Mouse (Mus musculus): ENCODE results near the gene Rbm44. TPM values are rescaled to one million over a fixed set of nuclear protein-coding genes. Genes with fewer than 3 reads are reported as not detected.

Rbm44 gene
- total and polyA plus RNA-seq, 2 experiments, result 0.09 TPM; not detected in 1

DNA sequence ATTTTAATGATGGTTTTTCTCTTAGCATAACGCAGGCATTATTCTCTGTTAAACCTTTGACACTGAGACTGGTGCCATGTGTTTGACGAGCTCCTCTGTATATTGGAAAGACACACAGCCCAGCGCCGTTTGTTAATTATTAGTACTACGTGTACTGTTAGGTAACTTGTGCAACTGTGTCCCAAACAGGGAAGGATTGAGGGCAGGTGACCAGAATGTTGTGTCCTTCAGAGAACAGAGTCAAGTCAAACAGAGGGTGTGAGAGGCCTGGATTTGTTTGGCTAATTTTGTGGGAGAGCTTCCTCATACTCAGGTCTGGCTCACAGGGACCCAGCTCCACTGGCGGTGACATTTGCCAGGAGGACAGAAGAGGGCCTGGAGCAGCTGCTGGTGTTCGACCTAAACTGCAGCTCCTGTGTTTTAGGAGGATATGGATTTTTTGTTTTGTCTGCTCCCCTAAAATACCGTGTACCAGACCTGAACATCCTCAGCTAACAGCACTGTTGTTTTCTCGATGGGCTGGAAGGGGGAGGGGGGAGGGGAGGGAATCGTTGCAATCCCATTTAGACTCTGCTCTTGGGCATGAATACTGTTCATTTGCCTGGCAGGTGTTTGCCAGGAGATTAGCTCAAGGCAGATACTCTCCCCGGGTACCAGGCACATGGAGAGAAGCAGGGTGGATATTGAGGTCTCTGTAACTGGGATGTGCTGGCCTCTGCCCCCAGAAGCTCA lies 43.0 kb upstream of the Rbm44 start:
- H3K4me3 ChIP-seq (ENCODE audit: insufficient read depth, low read depth, low read length), result no peak overlapping the region
- TF ChIP-seq CTCF (IDR thresholded peaks at IDR 0.05; ENCODE audit: low read depth, low read length) (no peak), POLR2A (IDR thresholded peaks at IDR 0.05; ENCODE audit: extremely low read depth, insufficient read depth, low read length) (no peak)
- H3K79me2 ChIP-seq (ENCODE audit: control insufficient read depth, insufficient read depth, low read length), result no peaks in the 10 kb centered on the region
- H3K27ac ChIP-seq (replicated peaks; ENCODE audit: insufficient read depth, low read depth, low read length), result peak overlapping the region; percentile 95
- 21% methylated on average over 11 of the region's 11 CpGs for WGBS
- H3K27me3 ChIP-seq (ENCODE audit: control insufficient read depth, insufficient read depth, low read length), result no peaks in the 10 kb centered on the region
- peak overlapping the region; percentile 53 for H3K9ac ChIP-seq (ENCODE audit: low read depth, low read length)
- peaks cover 20% of the 10 kb centered on the region for H3K4me1 ChIP-seq (ENCODE audit: control insufficient read depth, insufficient read depth, low read length)
- DNase-seq (ENCODE audit: extremely low read depth, low read depth, low spot score), result peak; percentile 100
- H3K36me3 ChIP-seq (ENCODE audit: control insufficient read depth, insufficient read depth, low read length), result peaks cover 5% of the 10 kb centered on the region

GRCm38 (mm10) chr1:91103366-91103983 lies 41.4 kb upstream of the Rbm44 start:
- H3K4me1 ChIP-seq (ENCODE audit: control insufficient read depth, insufficient read depth, low read length), result peaks cover 20% of the 10 kb centered on the region
- H3K27ac ChIP-seq (replicated peaks; ENCODE audit: insufficient read depth, low read depth, low read length), result peak overlapping the region; percentile 23
- 57% methylated on average over 15 of the region's 15 CpGs for WGBS
- DNase-seq (ENCODE audit: extremely low read depth, low read depth, low spot score), result peak; percentile 79
- H3K9ac ChIP-seq (ENCODE audit: low read depth, low read length), result no peak overlapping the region
- TF ChIP-seq POLR2A (IDR thresholded peaks at IDR 0.05; ENCODE audit: extremely low read depth, insufficient read depth, low read length), result no peak
- TF ChIP-seq CTCF (IDR thresholded peaks at IDR 0.05; ENCODE audit: low read depth, low read length), result no peak
- no peaks in the 10 kb centered on the region for H3K27me3 ChIP-seq (ENCODE audit: control insufficient read depth, insufficient read depth, low read length)
- H3K36me3 ChIP-seq (ENCODE audit: control insufficient read depth, insufficient read depth, low read length), result peaks cover 16% of the 10 kb centered on the region
- no peak overlapping the region for H3K4me3 ChIP-seq (ENCODE audit: insufficient read depth, low read depth, low read length)
- H3K79me2 ChIP-seq (ENCODE audit: control insufficient read depth, insufficient read depth, low read length), result no peaks in the 10 kb centered on the region

DNA sequence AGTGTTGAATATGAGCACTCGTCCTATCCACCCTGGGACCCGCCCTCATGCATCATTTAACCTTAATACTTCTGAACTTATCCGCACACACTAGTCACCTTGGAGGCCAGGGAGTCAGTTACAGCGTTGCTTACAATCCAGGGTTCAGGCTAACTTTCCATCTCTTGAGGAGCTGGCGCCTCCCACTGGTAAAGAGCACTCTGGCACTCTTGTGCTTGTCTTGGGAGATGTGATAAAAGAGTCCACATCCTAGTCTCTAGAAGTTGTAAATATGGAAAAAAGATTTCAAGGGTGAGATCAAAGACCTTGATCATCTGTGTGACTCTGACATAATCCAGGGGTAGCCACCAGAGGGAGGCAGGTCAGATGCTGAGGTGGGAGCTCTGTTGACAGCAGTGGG lies 37.3 kb upstream of the Rbm44 start:
- Histone ChIP-seq H3K4me3 (ENCODE audit: insufficient read depth, low read depth, low read length) (no peak overlapping the region), H3K36me3 (ENCODE audit: control insufficient read depth, insufficient read depth, low read length) (peaks cover 38% of the 10 kb centered on the region), H3K27ac (replicated peaks; ENCODE audit: insufficient read depth, low read depth, low read length) (no peak overlapping the region), H3K27me3 (ENCODE audit: control insufficient read depth, insufficient read depth, low read length) (no peaks in the 10 kb centered on the region), H3K4me1 (ENCODE audit: control insufficient read depth, insufficient read depth, low read length) (peaks cover 12% of the 10 kb centered on the region), H3K9ac (ENCODE audit: low read depth, low read length) (no peak overlapping the region), H3K79me2 (ENCODE audit: control insufficient read depth, insufficient read depth, low read length) (no peaks in the 10 kb centered on the region)
- peak; percentile 35; the same call in 1 of the 2 replicates for TF ChIP-seq CTCF (IDR thresholded peaks at IDR 0.05; ENCODE audit: low read depth, low read length)
- no peak for TF ChIP-seq POLR2A (IDR thresholded peaks at IDR 0.05; ENCODE audit: extremely low read depth, insufficient read depth, low read length)
- WGBS, result 76% methylated on average over 5 of the region's 5 CpGs
- DNase-seq (ENCODE audit: extremely low read depth, low read depth, low spot score), result no peak

DNA sequence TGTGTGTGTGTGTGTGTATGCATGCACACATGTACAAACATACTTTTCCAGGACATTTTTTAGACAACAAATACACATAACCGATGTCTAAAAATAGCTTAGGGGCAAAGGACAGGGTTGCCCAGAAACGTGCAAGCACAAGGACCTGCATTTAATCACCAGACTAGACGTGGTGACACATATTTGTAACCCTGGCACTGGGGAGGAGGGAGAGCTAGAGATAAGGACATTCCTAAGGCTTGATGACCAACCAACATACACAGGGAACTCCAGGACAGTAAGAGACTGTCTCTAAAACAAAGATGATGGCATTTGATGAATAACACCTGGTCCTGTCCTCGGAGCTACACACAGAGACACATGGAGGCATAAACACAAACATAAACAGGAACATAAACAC lies 35.6 kb upstream of the Rbm44 start:
- DNase-seq (ENCODE audit: extremely low read depth, low read depth, low spot score), result no peak
- TF ChIP-seq CTCF (IDR thresholded peaks at IDR 0.05; ENCODE audit: low read depth, low read length), result no peak
- TF ChIP-seq POLR2A (IDR thresholded peaks at IDR 0.05; ENCODE audit: extremely low read depth, insufficient read depth, low read length), result no peak

GRCm38 (mm10) chr1:91112171-91112570 lies 32.7 kb upstream of the Rbm44 start:
- 95% methylated on average over 14 of the region's 14 CpGs for WGBS
- H3K4me3 ChIP-seq (ENCODE audit: insufficient read depth, low read depth, low read length), result no peak overlapping the region
- TF ChIP-seq CTCF (IDR thresholded peaks at IDR 0.05; ENCODE audit: low read depth, low read length), result no peak
- TF ChIP-seq POLR2A (IDR thresholded peaks at IDR 0.05; ENCODE audit: extremely low read depth, insufficient read depth, low read length), result no peak
- peaks cover 47% of the 10 kb centered on the region for H3K36me3 ChIP-seq (ENCODE audit: control insufficient read depth, insufficient read depth, low read length)
- DNase-seq (ENCODE audit: extremely low read depth, low read depth, low spot score), result peak; percentile 55
- no peak overlapping the region for H3K27ac ChIP-seq (replicated peaks; ENCODE audit: insufficient read depth, low read depth, low read length)
- H3K79me2 ChIP-seq (ENCODE audit: control insufficient read depth, insufficient read depth, low read length), result no peaks in the 10 kb centered on the region
- H3K27me3 ChIP-seq (ENCODE audit: control insufficient read depth, insufficient read depth, low read length), result no peaks in the 10 kb centered on the region
- no peaks in the 10 kb centered on the region for H3K4me1 ChIP-seq (ENCODE audit: control insufficient read depth, insufficient read depth, low read length)
- no peak overlapping the region for H3K9ac ChIP-seq (ENCODE audit: low read depth, low read length)

More for the DNA sequence above, 35.6 kb upstream of the Rbm44 start:
- Histone ChIP-seq H3K4me3 (ENCODE audit: insufficient read depth, low read depth, low read length) (no peak overlapping the region), H3K4me1 (ENCODE audit: control insufficient read depth, insufficient read depth, low read length) (no peaks in the 10 kb centered on the region), H3K27ac (replicated peaks; ENCODE audit: insufficient read depth, low read depth, low read length) (no peak overlapping the region), H3K9ac (ENCODE audit: low read depth, low read length) (no peak overlapping the region), H3K36me3 (ENCODE audit: control insufficient read depth, insufficient read depth, low read length) (peaks cover 49% of the 10 kb centered on the region), H3K79me2 (ENCODE audit: control insufficient read depth, insufficient read depth, low read length) (no peaks in the 10 kb centered on the region), H3K27me3 (ENCODE audit: control insufficient read depth, insufficient read depth, low read length) (no peaks in the 10 kb centered on the region)
- 39% methylated on average over 4 of the region's 4 CpGs for WGBS

DNA sequence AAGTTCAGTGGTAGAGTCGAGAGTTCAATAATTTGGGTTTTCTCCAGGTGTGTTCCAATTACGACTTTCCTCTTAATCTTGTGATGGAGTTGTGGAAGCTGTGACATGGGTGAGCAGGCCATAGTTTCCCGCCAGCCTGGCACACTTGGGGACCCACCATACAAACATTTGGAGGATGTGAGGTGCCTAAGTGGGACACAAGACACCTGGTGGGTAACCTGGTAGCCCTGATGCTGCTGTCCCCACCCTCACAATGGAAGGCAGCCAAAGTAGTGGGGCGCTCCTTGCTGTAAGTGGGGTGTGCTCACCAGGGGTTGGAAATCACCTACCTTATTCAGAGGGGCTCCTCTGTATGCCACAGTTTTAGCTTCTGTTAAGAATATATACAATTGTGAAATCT lies 32.3 kb upstream of the Rbm44 start:
- Histone ChIP-seq H3K4me1 (ENCODE audit: control insufficient read depth, insufficient read depth, low read length) (no peaks in the 10 kb centered on the region), H3K4me3 (ENCODE audit: insufficient read depth, low read depth, low read length) (no peak overlapping the region), H3K27me3 (ENCODE audit: control insufficient read depth, insufficient read depth, low read length) (no peaks in the 10 kb centered on the region), H3K79me2 (ENCODE audit: control insufficient read depth, insufficient read depth, low read length) (no peaks in the 10 kb centered on the region), H3K27ac (replicated peaks; ENCODE audit: insufficient read depth, low read depth, low read length) (no peak overlapping the region), H3K9ac (ENCODE audit: low read depth, low read length) (no peak overlapping the region), H3K36me3 (ENCODE audit: control insufficient read depth, insufficient read depth, low read length) (peaks cover 50% of the 10 kb centered on the region)
- 83% methylated on average over 4 of the region's 4 CpGs for WGBS
- TF ChIP-seq CTCF (IDR thresholded peaks at IDR 0.05; ENCODE audit: low read depth, low read length) (no peak), POLR2A (IDR thresholded peaks at IDR 0.05; ENCODE audit: extremely low read depth, insufficient read depth, low read length) (no peak)
- DNase-seq (ENCODE audit: extremely low read depth, low read depth, low spot score), result no peak

All from liver, adult 2 months (tissue).